Mouse (Mus musculus) adrenal gland, postnatal 25 days (tissue): ENCODE data around the gene Ppp1r3f. TPM values are rescaled to one million over a fixed set of nuclear protein-coding genes. Genes with fewer than 3 reads are reported as not detected.

Source experiments
- DNase-seq: peaks from one replicate; pipeline ENCODE4 v3.0.0; 2021; ENCODE audit warnings: mixed read lengths
- total RNA-seq: library from RNA; stranded (reverse); gene quantifications from 2 replicates; pipeline ENCODE4 v1.2.3, GENCODE M21; 2021

The Ppp1r3f gene
- total RNA-seq, 1 experiment from 2014 or later, result 4.2 TPM

GRCm38 (mm10) chrX:7553474-7553873 is 20.6 kb downstream of the Ppp1r3f start:
- DNase-seq, result no peak

- DNase-seq, result no peak
Measured at GRCm38 (mm10) chrX:7524961-7525360, 49.1 kb downstream of the Ppp1r3f start.

Other genes starting within 250 kb of the Ppp1r3f start
- 20.9 and 26.4 TPM in 2 replicates for gene Usp27x, start 198.5 kb downstream of the Ppp1r3f start, total RNA-seq
- not detected in 2 replicates for gene Foxp3, start 639 bp downstream of the Ppp1r3f start, total RNA-seq
- 30.3 and 32.3 TPM in 2 replicates for gene Ccdc22, start 31.2 kb upstream of the Ppp1r3f start, total RNA-seq
- not detected in 2 replicates for gene Cacna1f, start 32.8 kb upstream of the Ppp1r3f start, total RNA-seq
- gene Syp, start 64.2 kb upstream of the Ppp1r3f start, total RNA-seq, result 28.5 and 34.6 TPM in 2 replicates
- 17.9 and 20.0 TPM in 2 replicates for gene Prickle3, start 83.0 kb upstream of the Ppp1r3f start, total RNA-seq
- gene Plp2, start 97.1 kb upstream of the Ppp1r3f start, total RNA-seq, result 62.4 and 70.9 TPM in 2 replicates
- 0.52 and 0.86 TPM in 2 replicates for gene Magix, start 107.0 kb upstream of the Ppp1r3f start, total RNA-seq
- gene Gpkow, start 122.8 kb upstream of the Ppp1r3f start, total RNA-seq, result 50.4 and 54.9 TPM in 2 replicates
- gene Wdr45, start 140.1 kb upstream of the Ppp1r3f start, total RNA-seq, result 79.0 and 80.8 TPM in 2 replicates
- gene Gm45208, start 148.0 kb upstream of the Ppp1r3f start, total RNA-seq, result not detected in 2 replicates
- gene Praf2, start 154.2 kb upstream of the Ppp1r3f start, total RNA-seq, result 8.4 and 11.0 TPM in 2 replicates
- 4.4 and 6.0 TPM in 2 replicates for gene Ccdc120, start 176.6 kb upstream of the Ppp1r3f start, total RNA-seq
- gene Tfe3, start 188.3 kb upstream of the Ppp1r3f start, total RNA-seq, result 40.7 and 45.0 TPM in 2 replicates
- gene Gripap1, start 215.5 kb upstream of the Ppp1r3f start, total RNA-seq, result 61.2 and 64.9 TPM in 2 replicates
- 1.0 and 1.2 TPM in 2 replicates for gene Kcnd1, start 248.0 kb upstream of the Ppp1r3f start, total RNA-seq